Mouse (Mus musculus): ENCODE results near the gene Orm3. TPM values are rescaled to one million over a fixed set of nuclear protein-coding genes. Genes with fewer than 3 reads are reported as not detected.

The Orm3 gene
- polyA plus RNA-seq, 1 experiment from 2014 or later, result not detected

- peaks cover 19% of the 10 kb centered on the region for H3K4me1 ChIP-seq (replicated peaks; ENCODE audit: control insufficient read depth, insufficient read depth)
- no peaks in the 10 kb centered on the region for H3K36me3 ChIP-seq (ENCODE audit: control insufficient read depth, insufficient read depth, low read length)
- H3K4me3 ChIP-seq (ENCODE audit: low read depth, low read length), result no peak overlapping the region
- H3K9ac ChIP-seq (ENCODE audit: low read length), result no peak overlapping the region
- ATAC-seq (ENCODE audit: low FRiP score, low TSS enrichment) (no peak), DNase-seq (ENCODE audit: low spot score) (no peak)
- no peak overlapping the region for H3K27ac ChIP-seq (replicated peaks)
- no peak overlapping the region for H3K4me2 ChIP-seq (replicated peaks; ENCODE audit: low read depth)
- WGBS, result 63% methylated on average over 4 of the region's 4 CpGs
- no peaks in the 10 kb centered on the region for H3K9me3 ChIP-seq (ENCODE audit: control insufficient read depth, low read length)
- no peak for TF ChIP-seq EP300 (optimal IDR thresholded peaks at IDR 0.05)
- no peak for TF ChIP-seq CTCF (IDR thresholded peaks at IDR 0.05; ENCODE audit: low read depth)
- no peaks in the 10 kb centered on the region for H3K27me3 ChIP-seq (ENCODE audit: control insufficient read depth, insufficient read depth, low read length)
Measured at GRCm38 (mm10) chr4:63405683-63406082, 49.7 kb downstream of the Orm3 start.

GRCm38 (mm10) chr4:63408247-63408646 is 52.3 kb downstream of the Orm3 start:
- peaks cover 16% of the 10 kb centered on the region for H3K4me1 ChIP-seq (replicated peaks; ENCODE audit: control insufficient read depth, insufficient read depth)
- DNase-seq (ENCODE audit: low spot score), result no peak
- H3K27ac ChIP-seq (replicated peaks), result peak overlapping the region; percentile 65; the same call in 1 of the 2 replicates
- peak overlapping the region; percentile 25 for H3K4me2 ChIP-seq (replicated peaks; ENCODE audit: low read depth)
- no peak for ATAC-seq (ENCODE audit: low FRiP score, low TSS enrichment)
- H3K36me3 ChIP-seq (ENCODE audit: control insufficient read depth, insufficient read depth, low read length), result no peaks in the 10 kb centered on the region
- no peaks in the 10 kb centered on the region for H3K9me3 ChIP-seq (ENCODE audit: control insufficient read depth, low read length)
- no peak overlapping the region for H3K4me3 ChIP-seq (ENCODE audit: low read depth, low read length)
- TF ChIP-seq CTCF (IDR thresholded peaks at IDR 0.05; ENCODE audit: low read depth) (no peak), EP300 (optimal IDR thresholded peaks at IDR 0.05) (no peak)
- WGBS, result 55% methylated on average over 7 of the region's 7 CpGs
- no peaks in the 10 kb centered on the region for H3K27me3 ChIP-seq (ENCODE audit: control insufficient read depth, insufficient read depth, low read length)
- peak overlapping the region; percentile 35; the same call in 1 of the 2 replicates for H3K9ac ChIP-seq (ENCODE audit: low read length)

DNA sequence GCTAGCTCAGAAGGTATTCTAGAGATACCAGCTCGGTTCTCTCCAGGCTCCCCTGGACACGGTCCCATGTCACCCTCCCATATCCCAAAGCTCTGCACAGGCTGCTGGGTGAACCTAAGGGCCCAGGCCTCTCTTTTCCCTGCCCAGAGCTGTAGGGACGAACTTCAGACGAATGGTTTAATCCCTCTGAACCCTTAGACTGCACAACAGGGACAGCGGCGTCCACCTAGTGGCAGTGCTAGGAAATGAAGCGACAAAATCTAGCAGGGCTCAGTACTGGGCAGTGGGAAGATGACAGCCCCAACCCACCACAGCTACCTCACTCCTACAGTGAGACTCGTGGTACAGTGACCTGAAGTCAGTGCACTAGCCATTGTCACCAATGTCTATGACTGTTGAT is 52.7 kb downstream of the Orm3 start:
- Histone ChIP-seq H3K4me2 (replicated peaks; ENCODE audit: low read depth) (peak overlapping the region; percentile 95), H3K4me1 (replicated peaks; ENCODE audit: control insufficient read depth, insufficient read depth) (peaks cover 12% of the 10 kb centered on the region), H3K4me3 (ENCODE audit: low read depth, low read length) (no peak overlapping the region), H3K9me3 (ENCODE audit: control insufficient read depth, low read length) (no peaks in the 10 kb centered on the region), H3K36me3 (ENCODE audit: control insufficient read depth, insufficient read depth, low read length) (no peaks in the 10 kb centered on the region), H3K27me3 (ENCODE audit: control insufficient read depth, insufficient read depth, low read length) (no peaks in the 10 kb centered on the region), H3K9ac (ENCODE audit: low read length) (peak overlapping the region; percentile 35; the same call in 1 of the 2 replicates), H3K27ac (replicated peaks) (peak overlapping the region; percentile 65; the same call in 1 of the 2 replicates)
- TF ChIP-seq EP300 (optimal IDR thresholded peaks at IDR 0.05) (no peak), CTCF (IDR thresholded peaks at IDR 0.05; ENCODE audit: low read depth) (peak; percentile 84)
- WGBS, result 7% methylated on average over 8 of the region's 8 CpGs
- DNase-seq (ENCODE audit: low spot score), result peak; percentile 55
- peak; percentile 53 for ATAC-seq (ENCODE audit: low FRiP score, low TSS enrichment)

Other genes with a start within 250 kb of the Orm3 start
- gene Ambp, start 201.4 kb upstream of the Orm3 start, polyA plus RNA-seq (2015; fragmentation: Nextera tagmentation; extraction: Ambion mirVana), result 8.2 and 10.6 TPM in 2 replicates
- 4.0 and 4.7 TPM in 2 replicates for gene Kif12, start 184.0 kb upstream of the Orm3 start, polyA plus RNA-seq (2015; fragmentation: Nextera tagmentation; extraction: Ambion mirVana)
- 5.3 and 6.2 TPM in 2 replicates for gene Col27a1, start 142.2 kb upstream of the Orm3 start, polyA plus RNA-seq (2015; fragmentation: Nextera tagmentation; extraction: Ambion mirVana)
- gene Orm1, start 11.6 kb upstream of the Orm3 start, polyA plus RNA-seq (2015; fragmentation: Nextera tagmentation; extraction: Ambion mirVana), result 16.3 and 17.4 TPM in 2 replicates
- gene Orm2, start 6.3 kb downstream of the Orm3 start, polyA plus RNA-seq (2015; fragmentation: Nextera tagmentation; extraction: Ambion mirVana), result not detected in 2 replicates
- gene Akna, start 47.2 kb downstream of the Orm3 start, polyA plus RNA-seq (2015; fragmentation: Nextera tagmentation; extraction: Ambion mirVana), result 2.0 and 2.2 TPM in 2 replicates
- 1.2 and 2.0 TPM in 2 replicates for gene Whrn, start 139.8 kb downstream of the Orm3 start, polyA plus RNA-seq (2015; fragmentation: Nextera tagmentation; extraction: Ambion mirVana)
- 221 and 234 TPM in 2 replicates for gene Atp6v1g1, start 188.6 kb downstream of the Orm3 start, polyA plus RNA-seq (2015; fragmentation: Nextera tagmentation; extraction: Ambion mirVana)
- gene Tmem268, start 202.6 kb downstream of the Orm3 start, polyA plus RNA-seq (2015; fragmentation: Nextera tagmentation; extraction: Ambion mirVana), result 4.3 and 4.9 TPM in 2 replicates
- gene Gm11213, start 249.1 kb downstream of the Orm3 start, polyA plus RNA-seq (2015; fragmentation: Nextera tagmentation; extraction: Ambion mirVana), result not detected in 2 replicates

All from stomach, postnatal 0 days (tissue).